Mouse (Mus musculus) large intestine, adult 2 months (tissue): ENCODE measurements around the gene Egflam. TPM values are rescaled to one million over a fixed set of nuclear protein-coding genes. Genes with fewer than 3 reads are reported as not detected.

Experiments
- DNase-seq: peaks from one replicate; pipeline ENCODE4 v3.0.0-alpha.2; 2012; ENCODE audit warnings: low read depth, low spot score
- WGBS: fragments of 180-500 bp; shearing (Covaris S2); methylation state at CpG from one replicate; pipeline ENCODE4 v1.1.7; 2018; 5-methylcytosine and 5-hydroxymethylcytosine counted together
- polyA plus RNA-seq: library from polyadenylated mRNA; depleted of rRNA; stranded (reverse); fragments of >200 nt; gene quantifications from 2 replicates; pipeline ENCODE4 v1.2.3, GENCODE M21; 2012

Gene Egflam
- polyA plus RNA-seq, 1 experiment: 1.1 TPM

- WGBS: 2% methylated on average over 5 of the region's 5 CpGs
- DNase-seq: peak; percentile 53
Measured at GRCm38 (mm10) chr15:7226225-7226624, 172.0 kb downstream of the Egflam start.

GRCm38 (mm10) chr15:7224151-7224775, 173.9 kb downstream of the Egflam start:
- no peak for DNase-seq
- WGBS: 75% methylated on average over 12 of the region's 12 CpGs

- 64% methylated on average over 11 of the region's 11 CpGs for WGBS
Measured at GRCm38 (mm10) chr15:7222809-7223208, 175.4 kb downstream of the Egflam start.

GRCm38 (mm10) chr15:7217273-7217598, 181.0 kb downstream of the Egflam start:
- 82% methylated on average over 6 of the region's 6 CpGs for WGBS
- DNase-seq: no peak

More at GRCm38 (mm10) chr15:7222809-7223208, 175.4 kb downstream of the Egflam start:
- no peak for DNase-seq

- 71% methylated on average over 9 of the region's 9 CpGs for WGBS
Measured at GRCm38 (mm10) chr15:7216581-7217272, 181.5 kb downstream of the Egflam start.

GRCm38 (mm10) chr15:7215845-7216244, 182.3 kb downstream of the Egflam start:
- WGBS: 67% methylated on average over 3 of the region's 3 CpGs
- no peak for DNase-seq

More at GRCm38 (mm10) chr15:7216581-7217272, 181.5 kb downstream of the Egflam start:
- no peak for DNase-seq

GRCm38 (mm10) chr15:7213683-7214082, 184.5 kb downstream of the Egflam start:
- WGBS: 11% methylated on average over 1 of the region's 1 CpGs
- DNase-seq: no peak

GRCm38 (mm10) chr15:7208180-7208579, 190.0 kb downstream of the Egflam start:
- DNase-seq: no peak
- 75% methylated on average over 9 of the region's 9 CpGs for WGBS

GRCm38 (mm10) chr15:7207292-7207691, 190.9 kb downstream of the Egflam start:
- WGBS: 47% methylated on average over 7 of the region's 7 CpGs
- DNase-seq: no peak

- no peak for DNase-seq
- 59% methylated on average over 5 of the region's 5 CpGs for WGBS
Measured at GRCm38 (mm10) chr15:7206110-7206509, 192.1 kb downstream of the Egflam start.

GRCm38 (mm10) chr15:7204917-7205316, 193.3 kb downstream of the Egflam start:
- no peak for DNase-seq
- 86% methylated on average over 13 of the region's 13 CpGs for WGBS

- no peak for DNase-seq
- 59% methylated on average over 9 of the region's 9 CpGs for WGBS
Measured at GRCm38 (mm10) chr15:7203606-7204330, 194.4 kb downstream of the Egflam start.

GRCm38 (mm10) chr15:7202981-7203380, 195.2 kb downstream of the Egflam start:
- DNase-seq: no peak
- WGBS: 92% methylated on average over 5 of the region's 5 CpGs

- 63% methylated on average over 9 of the region's 9 CpGs for WGBS
- no peak for DNase-seq
Measured at GRCm38 (mm10) chr15:7201421-7202380, 196.5 kb downstream of the Egflam start.

- WGBS: 68% methylated on average over 6 of the region's 6 CpGs
- DNase-seq: no peak
Measured at GRCm38 (mm10) chr15:7200286-7200685, 197.9 kb downstream of the Egflam start.

GRCm38 (mm10) chr15:7198816-7199215, 199.4 kb downstream of the Egflam start:
- no peak for DNase-seq
- WGBS: 74% methylated on average over 2 of the region's 2 CpGs

GRCm38 (mm10) chr15:7197652-7198445, 200.3 kb downstream of the Egflam start:
- WGBS: 65% methylated on average over 3 of the region's 3 CpGs
- DNase-seq: no peak

GRCm38 (mm10) chr15:7194748-7195221, 203.4 kb downstream of the Egflam start:
- no peak for DNase-seq
- 89% methylated on average over 6 of the region's 6 CpGs for WGBS
